Mouse (Mus musculus) T-cell, adult 2 months (primary cell): ENCODE measurements around the gene Tox2.
A peak's percentile ranks its signal among the peaks of the same experiment; 100 is the strongest.

ENCODE experiments used
- DNase-seq: peaks from one replicate; pipeline ENCODE4 v3.0.0; 2022; ENCODE audit warnings: low spot score

The Tox2 gene

DNA sequence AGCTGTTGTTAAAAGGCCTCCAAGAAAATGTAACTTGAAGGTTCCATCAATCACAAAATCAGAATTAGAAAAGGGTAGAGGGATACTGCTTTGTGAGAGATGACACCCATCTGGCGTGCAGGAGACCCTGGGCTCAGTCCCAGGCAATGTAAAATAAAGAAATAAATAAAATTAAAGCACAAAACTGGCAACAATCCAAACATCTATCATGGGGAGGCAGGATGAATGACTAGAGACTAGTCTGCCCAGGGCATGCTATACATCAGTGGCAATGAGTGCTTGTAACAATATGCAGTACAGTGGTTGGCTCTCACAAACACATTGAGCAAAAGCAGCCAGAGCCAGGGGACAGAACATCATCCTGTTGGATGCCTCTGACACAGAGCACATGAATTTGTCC, 53.8 kb downstream of the Tox2 start:
- no peak for DNase-seq

DNA sequence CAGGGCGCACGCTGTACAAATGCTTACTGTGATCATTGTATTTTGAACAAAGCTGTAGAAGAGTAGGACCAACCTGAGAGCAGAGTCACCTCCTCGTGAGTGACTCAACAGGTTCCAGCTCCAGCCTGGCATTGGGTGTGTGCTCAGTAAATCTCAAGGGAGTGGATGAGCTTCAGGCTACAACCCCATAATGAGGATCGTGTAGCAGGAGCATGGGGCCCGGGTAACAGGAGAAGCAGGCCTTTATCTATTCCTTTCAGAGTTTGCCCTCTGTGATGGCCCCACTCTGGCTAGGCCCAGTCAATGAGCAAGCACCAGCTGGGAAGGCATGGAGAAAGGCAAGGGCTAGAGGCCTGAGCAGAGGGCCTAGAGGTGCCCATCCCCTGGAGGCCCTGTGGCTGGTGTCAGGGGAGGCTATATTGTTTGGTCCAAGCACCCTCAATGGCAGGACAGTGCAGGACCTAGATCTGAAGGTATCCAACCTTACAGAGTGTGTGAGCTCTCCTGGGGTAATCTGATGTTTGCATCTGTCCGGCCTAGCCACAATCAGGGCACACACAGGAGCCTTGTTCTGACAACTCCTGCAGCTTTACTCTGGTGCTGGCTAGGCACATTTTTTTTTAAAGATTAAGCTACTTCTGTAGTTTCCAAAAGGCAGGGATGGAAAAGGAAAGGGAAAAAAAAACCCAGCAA, 58.6 kb downstream of the Tox2 start:
- DNase-seq = no peak

DNA sequence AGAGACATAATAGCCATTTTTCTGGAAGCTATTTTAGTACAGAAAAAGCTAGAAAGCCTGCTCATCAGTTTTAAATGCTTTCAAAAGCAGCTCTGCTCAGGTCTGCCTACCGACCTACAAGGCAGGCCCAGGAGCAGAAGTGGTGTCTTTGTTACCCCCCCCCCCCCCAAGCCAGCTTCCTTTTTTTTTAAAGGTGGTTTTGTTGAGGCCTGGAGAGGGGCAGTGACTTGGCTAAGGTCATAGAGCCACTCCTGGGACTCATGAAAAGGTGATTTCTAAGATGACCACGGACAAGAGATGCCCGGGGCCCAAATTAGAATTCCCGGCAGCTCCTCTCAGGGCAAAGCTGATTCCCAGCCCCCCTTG, 59.1 kb downstream of the Tox2 start:
- DNase-seq = no peak

DNA sequence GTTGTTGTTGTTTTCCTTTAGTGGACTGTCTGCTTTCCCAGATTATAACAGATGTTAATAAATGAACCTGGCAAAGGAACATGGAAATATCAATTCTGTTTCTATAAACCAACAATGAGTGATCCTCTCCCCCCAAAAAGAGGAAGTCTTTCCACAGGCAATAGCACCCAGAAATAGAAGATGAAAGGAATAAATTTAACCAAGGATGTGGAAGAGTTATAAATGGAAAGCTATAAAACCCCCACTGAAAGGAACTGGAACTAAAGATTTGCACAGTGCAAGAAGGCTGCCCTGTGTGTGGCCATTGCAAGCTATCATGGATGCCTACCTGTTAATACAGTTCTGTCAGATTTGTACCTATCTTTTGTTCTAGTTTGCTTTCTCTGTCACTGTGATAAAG, 64.2 kb downstream of the Tox2 start:
- DNase-seq = no peak

DNA sequence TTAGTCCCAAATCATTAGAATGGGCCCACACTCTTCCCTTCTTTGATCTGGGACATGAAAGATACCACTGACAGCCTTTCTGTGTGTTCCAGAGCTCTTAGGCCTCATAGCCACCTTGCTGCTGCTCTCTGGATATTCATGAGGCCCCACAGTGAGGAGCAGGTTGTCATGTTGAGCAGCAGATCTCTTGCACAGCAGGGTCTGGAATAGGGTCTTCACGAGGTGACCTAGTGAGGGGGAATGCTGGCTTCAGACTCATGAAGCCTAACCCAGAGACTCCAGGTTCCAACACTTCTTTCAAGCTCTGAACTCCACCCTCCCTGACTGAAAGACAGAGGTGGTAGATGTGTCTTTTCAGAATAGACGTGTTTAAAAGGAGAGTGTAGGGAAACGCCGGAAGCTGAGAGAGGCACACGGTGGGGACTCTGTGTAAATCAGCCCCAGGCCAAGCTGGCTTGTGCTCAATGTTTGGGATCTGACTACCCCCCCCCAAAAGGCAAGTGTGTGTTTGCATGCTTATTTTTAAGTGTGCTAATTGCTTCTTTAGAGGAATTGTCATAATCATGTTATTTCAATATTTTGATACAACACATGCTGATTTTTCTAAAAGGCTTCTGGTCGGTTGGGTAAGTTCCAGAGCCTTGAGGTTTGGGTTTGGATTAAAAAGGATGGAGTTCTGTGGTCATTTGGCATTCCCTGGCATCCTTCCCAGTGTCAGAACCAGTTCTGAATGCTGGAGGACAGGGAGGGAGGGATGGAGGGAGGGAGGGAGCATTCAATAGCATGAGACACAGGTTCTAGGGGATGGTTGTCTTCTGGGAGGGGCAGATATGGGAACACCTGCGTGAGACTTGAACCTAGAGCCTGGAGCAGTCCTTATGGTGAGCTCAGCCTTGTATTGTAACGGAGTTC, 68.9 kb downstream of the Tox2 start:
- DNase-seq = no peak

DNA sequence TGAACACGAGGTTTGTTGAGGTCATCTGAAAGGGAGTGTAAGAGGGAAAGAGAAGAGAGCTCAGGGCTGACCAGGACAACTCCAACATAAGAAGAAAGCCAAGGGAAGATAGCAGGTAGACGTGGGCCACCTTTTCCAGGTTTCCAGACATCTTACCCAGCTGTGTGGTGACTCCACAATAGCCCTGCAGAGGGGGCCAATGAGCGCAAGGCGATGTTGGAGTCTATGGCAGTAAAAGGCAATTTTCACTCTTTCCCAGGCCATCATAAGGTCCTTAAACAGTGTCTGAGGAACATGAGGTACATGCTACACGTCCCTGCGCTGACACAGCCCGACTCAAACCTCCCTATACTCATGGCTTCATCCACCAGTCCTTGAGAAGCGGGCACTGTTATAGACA, 70.9 kb downstream of the Tox2 start:
- no peak for DNase-seq

DNA sequence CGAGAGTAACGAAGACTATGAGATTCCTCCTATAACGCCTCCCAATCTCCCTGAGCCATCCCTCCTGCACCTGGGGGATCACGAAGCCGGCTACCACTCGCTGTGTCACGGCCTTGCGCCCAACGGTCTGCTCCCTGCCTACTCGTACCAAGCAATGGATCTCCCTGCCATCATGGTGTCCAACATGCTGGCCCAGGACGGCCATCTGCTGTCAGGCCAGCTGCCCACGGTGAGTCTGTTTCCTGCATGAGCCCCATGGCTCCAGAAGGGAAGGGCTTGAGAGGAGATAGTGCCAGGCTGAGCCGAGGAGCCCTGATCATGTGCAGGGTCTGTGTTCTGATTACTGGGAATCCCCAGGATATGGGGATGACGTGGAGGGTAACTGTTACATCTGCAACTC, 73.1 kb downstream of the Tox2 start:
- DNase-seq = no peak

DNA sequence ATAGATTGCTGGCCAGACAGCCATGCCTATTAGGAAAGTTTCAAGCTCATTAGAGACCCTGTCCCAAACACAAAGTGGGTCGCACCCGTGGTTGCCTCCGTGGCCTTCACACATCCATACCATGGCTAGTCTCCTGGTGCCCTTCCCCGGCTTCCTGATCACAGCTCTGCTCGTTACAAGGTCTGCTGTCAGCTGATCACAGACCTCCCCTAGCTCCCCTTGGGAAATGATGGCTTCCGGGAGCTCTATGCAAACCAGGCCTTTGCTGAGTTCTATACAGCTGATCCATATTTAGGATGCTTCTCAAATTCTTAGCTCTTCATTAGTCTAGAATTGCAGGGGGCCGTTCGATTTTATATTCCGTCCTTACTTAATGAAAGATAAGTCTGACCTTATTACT, 75.1 kb downstream of the Tox2 start:
- no peak for DNase-seq

DNA sequence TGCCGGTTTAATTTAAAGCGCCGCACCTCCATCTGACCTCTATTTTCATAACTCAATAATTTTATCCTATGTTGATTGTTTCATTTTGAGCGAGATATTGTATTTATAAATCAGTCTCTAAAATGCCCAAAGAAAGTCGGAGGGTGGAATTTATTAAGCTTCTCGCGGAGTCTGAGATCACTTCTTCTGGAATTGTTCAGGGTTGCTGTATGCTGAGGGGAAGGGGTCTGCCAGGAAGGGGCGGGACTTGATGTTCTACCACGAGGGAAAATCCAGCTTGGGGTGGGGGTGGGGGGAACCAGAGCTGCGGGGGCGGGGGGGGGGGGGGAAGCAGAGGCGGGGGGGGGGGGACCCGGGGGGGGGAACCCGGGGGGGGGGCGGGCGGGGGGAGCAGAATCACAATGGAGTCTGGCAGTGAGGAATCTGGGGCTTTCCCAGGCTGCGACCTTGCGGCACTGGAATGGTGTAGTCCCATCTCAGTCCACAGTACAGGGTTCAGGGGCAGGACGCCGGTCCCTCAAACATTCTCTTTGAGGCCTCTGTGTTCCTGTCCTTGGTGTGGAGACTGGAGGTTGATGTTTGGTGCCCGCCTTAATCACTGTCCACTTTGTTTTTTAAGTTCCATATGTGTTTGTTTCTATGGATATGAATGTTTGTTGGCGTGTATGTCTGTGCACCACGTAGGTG, 77.9 kb downstream of the Tox2 start:
- DNase-seq = no peak

DNA sequence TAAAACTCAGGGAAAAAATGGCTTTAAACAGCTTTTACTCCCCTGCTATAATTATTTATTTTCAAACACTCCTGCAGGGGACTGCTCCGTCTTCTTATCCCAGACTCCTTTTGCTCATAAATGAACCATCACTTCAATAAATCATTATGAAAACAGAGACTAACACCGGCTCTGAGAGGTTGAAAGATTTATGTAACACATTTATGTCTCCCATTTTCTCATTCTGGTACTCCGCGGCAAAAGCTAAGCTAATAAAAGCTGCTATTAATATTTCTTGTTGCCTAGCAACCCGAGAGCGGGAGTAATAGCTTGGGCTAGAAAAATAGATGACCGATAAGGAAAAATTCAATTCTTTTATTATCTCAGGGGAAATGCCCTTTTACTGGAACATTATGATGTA, 81.9 kb downstream of the Tox2 start:
- no peak for DNase-seq

DNA sequence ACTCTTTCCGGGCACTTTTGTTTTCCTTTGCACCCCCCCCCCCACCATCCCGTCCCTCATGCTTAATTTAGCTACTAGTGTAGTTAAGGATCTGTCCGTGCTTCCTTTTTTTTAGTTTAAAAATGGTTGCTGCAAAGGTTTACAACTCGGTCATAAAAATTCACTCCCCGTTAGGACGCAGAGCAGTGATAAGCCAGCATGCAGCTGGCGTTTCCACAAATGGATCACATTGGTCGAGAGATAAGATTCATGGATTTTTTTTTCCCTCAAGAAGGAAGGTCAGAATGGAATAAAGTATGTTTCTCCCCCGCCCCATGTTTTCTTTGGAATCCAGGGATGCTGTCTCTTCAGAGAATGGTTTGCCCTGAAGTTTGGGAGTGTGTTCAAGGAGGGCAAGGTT, 82.4 kb downstream of the Tox2 start:
- DNase-seq = no peak

DNA sequence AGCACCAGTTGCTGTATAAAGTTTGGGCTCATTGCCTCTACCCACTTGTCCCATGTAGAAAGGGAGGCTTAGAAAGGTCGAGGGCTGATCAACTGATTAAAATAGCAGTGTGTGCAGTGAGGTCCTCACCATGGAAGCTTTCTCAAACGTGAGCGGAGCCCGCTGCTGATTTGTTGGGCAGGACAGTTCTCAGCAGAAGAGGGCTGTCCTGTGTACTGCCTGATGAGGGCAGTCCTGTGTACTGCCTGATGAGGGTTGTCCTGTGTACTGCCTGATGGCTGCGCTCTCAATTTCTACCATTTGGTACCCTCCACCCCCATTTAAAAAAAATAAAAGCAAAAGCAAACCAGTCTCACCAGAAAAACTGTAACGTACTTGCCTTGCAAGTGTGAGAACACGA, 82.8 kb downstream of the Tox2 start:
- DNase-seq = peak; percentile 25

DNA sequence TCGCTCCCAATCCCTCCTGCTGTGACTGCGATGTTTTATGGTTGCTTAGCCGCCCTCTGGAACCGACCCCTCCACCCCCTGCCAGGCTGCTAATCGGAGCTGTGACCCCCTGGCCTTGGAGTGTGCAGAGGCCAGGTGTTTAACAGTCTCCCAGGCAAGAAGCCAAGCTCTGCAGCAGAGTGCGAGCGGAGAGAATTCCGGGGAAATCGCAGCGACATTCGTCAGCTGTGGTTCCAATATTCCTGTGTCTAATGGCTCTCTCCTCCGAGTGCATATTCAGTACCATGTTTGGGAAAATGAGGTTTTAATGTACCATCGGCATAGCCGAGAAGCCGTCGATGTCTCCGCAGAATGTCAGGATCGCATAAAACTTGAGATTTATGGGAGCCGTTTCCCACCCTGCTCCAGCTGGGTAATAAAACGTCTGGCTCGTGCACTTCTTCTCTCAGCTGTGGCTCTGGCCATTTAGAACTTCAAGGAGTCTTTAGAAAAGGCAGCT, 86.0 kb downstream of the Tox2 start:
- no peak for DNase-seq

DNA sequence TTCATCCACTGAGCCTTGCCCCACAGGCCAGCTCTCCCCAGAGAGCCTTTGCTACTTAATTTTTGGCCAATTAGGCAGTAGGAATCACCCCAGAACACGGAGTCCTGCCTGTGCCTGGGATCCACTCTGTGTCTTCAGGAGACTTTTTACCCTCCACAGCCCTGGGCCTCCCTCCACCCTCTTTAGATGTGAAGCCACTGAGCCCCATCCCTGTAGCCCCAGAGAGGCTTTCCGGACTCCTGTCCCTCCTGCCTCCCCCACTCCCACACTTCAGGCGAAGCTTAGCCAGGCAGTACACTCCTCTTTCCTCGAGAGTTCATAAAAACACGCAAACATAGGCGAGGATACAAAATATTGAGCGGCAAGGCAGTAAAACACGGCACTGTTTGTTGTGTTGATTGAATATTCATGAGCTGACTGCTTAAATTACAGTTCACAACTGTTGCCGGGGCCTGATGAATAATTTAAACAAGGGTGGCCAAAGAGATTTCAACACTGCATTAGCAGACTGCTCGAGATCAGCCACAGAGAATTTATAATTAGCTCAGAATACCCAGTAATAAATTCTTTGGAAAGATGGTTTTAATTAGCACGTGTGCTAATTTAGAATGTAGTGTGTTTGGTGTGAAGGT, 94.2 kb downstream of the Tox2 start:
- no peak for DNase-seq

DNA sequence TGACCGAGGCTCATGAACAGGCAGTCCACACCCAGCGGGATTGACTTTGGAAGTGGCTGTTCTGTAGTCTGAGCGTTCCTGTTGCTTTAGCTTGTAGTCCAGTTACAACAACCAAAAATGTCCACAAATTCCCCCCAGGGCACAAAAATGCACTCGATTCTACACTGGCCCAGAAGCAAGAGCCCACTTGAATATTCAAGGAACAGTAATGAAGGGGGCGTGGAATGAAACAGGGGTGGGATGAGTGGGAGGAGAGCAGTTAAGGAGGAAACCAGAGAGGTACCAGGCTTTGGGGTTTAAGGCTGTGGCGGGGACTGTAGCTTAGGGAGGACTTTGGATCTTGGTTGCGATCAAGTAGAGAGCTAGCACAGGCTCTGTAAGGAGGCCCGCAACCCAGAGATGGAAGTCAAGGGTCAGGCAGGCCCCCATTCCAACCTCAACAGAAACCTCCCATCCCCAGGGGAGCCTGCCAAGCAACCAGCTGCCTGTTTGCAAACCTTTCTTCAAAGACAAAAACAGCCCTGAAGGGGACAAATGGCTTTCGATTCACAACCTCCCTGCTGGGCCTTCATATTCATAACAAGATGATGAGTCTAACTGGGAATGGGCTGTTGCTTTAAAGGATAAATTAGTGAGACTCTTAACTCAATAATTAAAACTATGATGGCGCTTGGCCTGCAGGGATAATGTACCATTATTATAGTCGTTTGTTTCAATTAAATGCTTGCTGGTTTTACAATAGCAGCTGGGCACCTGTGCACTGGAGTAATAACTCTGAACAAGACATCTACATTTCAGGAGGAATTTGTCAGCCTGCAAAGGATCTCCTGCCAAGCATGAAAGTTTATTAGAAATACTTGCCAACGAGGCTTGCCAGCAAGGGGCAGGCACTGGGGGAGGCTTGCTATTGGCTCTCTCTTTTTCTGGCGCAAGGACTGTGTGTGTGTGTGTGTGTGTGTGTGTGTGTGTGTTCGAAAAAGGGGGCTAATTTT, 97.4 kb downstream of the Tox2 start:
- DNase-seq = no peak

DNA sequence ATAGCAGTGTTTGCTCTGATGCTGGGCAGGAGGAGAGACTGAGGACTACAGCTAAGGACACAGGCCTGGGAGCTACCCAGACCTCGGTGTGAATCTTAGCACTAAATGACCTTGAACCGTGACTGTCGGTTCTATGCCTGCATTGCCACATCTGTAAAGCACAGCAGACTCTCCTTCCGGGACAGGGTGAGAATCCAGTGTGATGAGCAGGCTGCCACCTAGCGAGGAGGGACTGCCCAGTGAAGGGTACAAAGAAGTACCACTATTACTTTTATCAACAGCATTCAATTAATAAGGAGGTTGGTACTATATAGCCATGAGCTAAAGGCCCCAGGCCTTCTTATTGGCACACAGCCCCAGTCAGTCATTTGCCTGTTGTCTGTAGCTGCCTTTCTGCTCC, 98.7 kb downstream of the Tox2 start:
- DNase-seq = no peak

DNA sequence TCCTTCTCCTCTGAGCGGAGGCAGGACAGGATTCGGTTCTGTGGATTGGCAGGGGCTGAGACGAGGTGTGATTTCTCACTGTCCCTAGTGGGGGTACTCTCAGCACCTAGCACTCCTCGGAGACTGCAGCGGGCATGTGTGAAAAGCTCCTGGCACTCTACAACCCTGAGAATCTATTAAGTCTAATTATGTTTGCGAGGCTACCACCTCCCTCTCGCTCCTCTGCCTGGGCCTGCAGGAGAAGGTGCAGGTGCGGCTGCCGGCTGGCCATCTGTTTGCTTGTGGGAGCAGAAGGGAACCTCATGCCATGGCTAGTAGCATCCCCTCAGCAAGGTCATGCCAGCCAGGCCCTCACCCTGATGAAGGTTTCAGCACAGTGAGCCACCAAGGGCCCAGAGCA, 100.1 kb downstream of the Tox2 start:
- DNase-seq = no peak

DNA sequence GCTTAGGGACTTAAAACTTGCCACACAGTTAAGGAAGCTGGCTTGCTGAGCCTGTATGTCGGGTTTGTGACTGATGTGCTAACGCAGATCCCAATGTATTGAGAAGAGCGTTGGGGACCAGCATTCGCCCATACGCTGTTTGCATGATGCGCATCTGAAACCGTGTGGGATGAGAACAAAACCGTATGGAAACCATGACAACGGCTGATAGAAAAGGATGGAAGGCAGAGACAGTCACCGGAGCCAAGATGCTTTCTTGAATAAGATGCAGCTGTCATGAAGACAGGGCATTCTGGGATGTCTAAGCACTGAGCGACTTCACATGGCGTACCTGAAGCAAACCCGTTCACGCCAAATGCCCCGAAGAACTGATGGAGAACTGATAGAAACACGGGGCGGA, 106.5 kb downstream of the Tox2 start:
- no peak for DNase-seq

DNA sequence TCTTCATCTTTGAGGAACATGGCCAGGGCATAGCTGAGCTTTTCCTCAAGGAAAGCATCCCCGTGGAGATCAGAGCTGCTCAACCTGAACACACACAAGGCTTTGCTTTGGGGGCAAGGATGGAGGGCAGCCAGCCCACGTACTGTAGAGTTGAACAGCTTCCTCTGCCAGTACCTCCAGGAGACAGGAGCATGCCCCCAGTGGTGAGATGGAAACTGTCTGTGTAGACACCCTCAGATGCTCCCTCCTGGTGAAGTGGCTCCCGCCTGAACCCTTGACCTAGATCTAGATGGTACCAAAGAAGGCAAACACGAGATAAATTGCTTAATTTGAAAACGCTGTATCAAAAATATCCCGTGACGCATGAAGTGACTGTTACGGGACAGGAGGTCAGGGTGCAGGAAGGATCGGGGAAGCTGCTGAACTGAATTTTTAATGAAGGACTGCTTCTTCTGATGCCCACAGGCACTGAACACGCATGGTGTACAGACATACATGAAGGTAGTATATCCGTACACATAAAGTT, 107.3 kb downstream of the Tox2 start:
- no peak for DNase-seq

DNA sequence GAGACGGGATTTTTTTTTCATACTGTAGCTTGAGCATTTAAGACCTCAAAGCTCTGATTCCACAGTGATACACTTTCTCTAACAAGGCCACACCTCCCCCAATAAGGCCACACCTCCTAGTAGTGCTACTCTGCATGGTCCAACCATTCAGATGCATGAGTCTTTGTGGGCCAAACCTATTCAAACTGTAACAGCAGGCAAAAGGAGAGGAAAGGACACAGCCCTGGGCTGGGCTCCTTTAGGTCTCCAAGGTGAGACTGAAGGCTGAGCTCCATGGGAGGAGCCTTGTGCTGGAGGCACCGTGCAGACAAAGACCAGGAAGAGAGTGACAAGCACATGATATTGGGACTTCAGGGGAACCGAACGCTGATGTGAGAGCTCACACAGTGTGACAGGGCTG, 114.4 kb downstream of the Tox2 start:
- DNase-seq = no peak

DNA sequence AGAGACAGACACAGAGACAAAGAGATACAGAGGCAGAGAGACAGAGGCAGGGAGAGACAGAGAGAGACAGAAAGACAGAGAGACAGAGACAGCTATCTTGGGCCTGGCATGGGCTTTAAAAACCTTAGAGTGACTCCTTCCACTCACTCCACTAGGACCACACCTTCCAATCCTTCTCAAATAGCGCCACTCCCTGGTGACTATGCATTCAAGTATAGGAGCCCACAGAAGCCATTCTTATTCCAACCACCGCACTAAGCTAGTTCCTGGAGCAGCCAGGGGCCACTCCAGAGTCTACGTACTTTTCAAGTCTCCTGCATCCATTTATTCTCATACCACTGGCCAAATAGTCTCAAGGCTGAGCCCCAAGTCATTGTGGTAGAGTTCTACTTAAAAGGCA, 115.9 kb downstream of the Tox2 start:
- DNase-seq = no peak
